20 mouse cellular contexts compared by ENCODE assay signal in the genomic region with DNA sequence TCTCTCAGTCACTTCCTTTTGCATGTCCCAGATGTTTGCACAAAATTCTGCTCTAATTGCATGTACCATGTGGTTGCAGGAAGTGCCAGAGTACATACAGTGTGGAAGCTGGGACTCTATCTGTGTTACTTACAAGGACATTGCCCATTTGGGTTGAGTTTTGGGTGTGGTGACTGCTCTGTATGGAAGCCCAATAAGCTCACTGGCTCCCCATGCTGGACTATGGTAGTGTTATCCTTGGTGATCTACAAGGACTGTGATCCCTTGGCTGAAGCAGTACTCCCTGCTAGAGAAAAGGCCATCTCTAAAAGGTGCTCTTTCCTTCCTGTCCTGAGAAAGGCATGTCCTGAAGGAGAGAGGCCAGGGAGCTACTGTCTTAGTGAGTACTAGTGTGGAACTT.
"Had no signal": no experiment of that assay in that cellular context is flagged by ENCODE, and none has a peak within 500 bp of the region (broad histone marks: within the 10 kb centered on the region; RNA-seq: fewer than 3 reads in every experiment).

No protein-coding gene starts in this region.

- H3K9me3 ChIP-seq: lung, embryonic 15.5 days; midbrain, embryonic 15.5 days; neural tube, embryonic 13.5 days; stomach, embryonic 15.5 days had no signal

- H3K4me2 ChIP-seq: lung, embryonic 15.5 days; midbrain, embryonic 12.5 days; midbrain, embryonic 15.5 days; neural tube, embryonic 13.5 days; stomach, embryonic 15.5 days had no signal

- H3K27me3 ChIP-seq: lung, embryonic 15.5 days; midbrain, embryonic 12.5 days; midbrain, embryonic 15.5 days; neural tube, embryonic 13.5 days; stomach, embryonic 15.5 days had no signal

- DNase-seq: kidney, adult 11 months; kidney, adult 8-10 months; kidney, postnatal 36 days; layer of hippocampus, adult 9-11 months; layer of hippocampus, postnatal 36 days; lung, adult 18-20 months; lung, postnatal 14 days; retina, postnatal 1 day; right cerebral cortex, postnatal 25 days; spleen, adult 18-20 months; thymus, adult 18-20 months; thymus, postnatal 36 days had no signal

- H3K9ac ChIP-seq: liver, embryonic 14.5 days; lung, embryonic 15.5 days; midbrain, embryonic 12.5 days; midbrain, embryonic 15.5 days; neural tube, embryonic 13.5 days; stomach, embryonic 15.5 days had no signal

- H3K27ac ChIP-seq: left cerebral cortex, adult 2 months; liver, embryonic 14.5 days; lung, embryonic 15.5 days; macrophage; midbrain, embryonic 12.5 days; midbrain, embryonic 15.5 days; neural tube, embryonic 13.5 days; stomach, embryonic 15.5 days had no signal

- ATAC-seq: midbrain, embryonic 15.5 days had no signal

- H3K4me3 ChIP-seq: left cerebral cortex, adult 2 months; lung, embryonic 15.5 days; midbrain, embryonic 12.5 days; midbrain, embryonic 15.5 days; neural tube, embryonic 13.5 days; stomach, embryonic 15.5 days had no signal
